Mouse (Mus musculus): ENCODE measurements around the gene Rab5c. TPM values are rescaled to one million over a fixed set of nuclear protein-coding genes. Genes with fewer than 3 reads are reported as not detected.
A peak's percentile ranks its signal among the peaks of the same experiment; 100 is the strongest.

Gene Rab5c
- 13.1 and 16.8 TPM in 2 replicates for polyA plus RNA-seq (2016; fragmentation: Nextera tagmentation; extraction: Ambion mirVana)

- peaks cover 20% of the 10 kb centered on the region for H3K36me3 ChIP-seq
- H3K4me3 ChIP-seq: peak within 1 kb of the TSS; percentile 84
- peak within 1 kb of the TSS; percentile 88 for H3K27ac ChIP-seq
- under 1% methylated on average over 39 of the region's 39 CpGs for WGBS
- no peaks in the 10 kb centered on the region for H3K9me3 ChIP-seq (replicated peaks)
- peak; percentile 96 for DNase-seq (ENCODE audit: low spot score)
- H3K4me1 ChIP-seq: peaks cover 22% of the 10 kb centered on the region
- H3K27me3 ChIP-seq (ENCODE audit: low read depth, poor library complexity, severe bottlenecking): no peaks in the 10 kb centered on the region
Measured at GRCm38 (mm10) chr11:100738066-100738604, at the start of gene Rab5c. Gene Rab5c (minus strand): TSS chr11:100738215.

GRCm38 (mm10) chr11:100785774-100786173 is 47.8 kb upstream of the Rab5c start:
- Histone ChIP-seq H3K9me3 (replicated peaks) (no peaks in the 10 kb centered on the region), H3K4me1 (peaks cover 28% of the 10 kb centered on the region), H3K36me3 (peaks cover 35% of the 10 kb centered on the region), H3K27me3 (ENCODE audit: low read depth, poor library complexity, severe bottlenecking) (no peaks in the 10 kb centered on the region), H3K4me3 (no peak overlapping the region), H3K27ac (no peak overlapping the region)
- DNase-seq (ENCODE audit: low spot score): no peak
- WGBS: 93% methylated on average over 2 of the region's 2 CpGs

- H3K9me3 ChIP-seq (replicated peaks): no peaks in the 10 kb centered on the region
- 90% methylated on average over 8 of the region's 8 CpGs for WGBS
- H3K4me3 ChIP-seq: no peak overlapping the region
- H3K4me1 ChIP-seq: peaks cover 24% of the 10 kb centered on the region
- H3K36me3 ChIP-seq: peaks cover 31% of the 10 kb centered on the region
- DNase-seq (ENCODE audit: low spot score): no peak
- H3K27ac ChIP-seq: no peak overlapping the region
- no peaks in the 10 kb centered on the region for H3K27me3 ChIP-seq (ENCODE audit: low read depth, poor library complexity, severe bottlenecking)
Measured at GRCm38 (mm10) chr11:100784286-100784685, 46.3 kb upstream of the Rab5c start.

GRCm38 (mm10) chr11:100782568-100782967 is 44.6 kb upstream of the Rab5c start:
- Histone ChIP-seq H3K36me3 (peaks cover 33% of the 10 kb centered on the region), H3K4me3 (no peak overlapping the region), H3K27ac (no peak overlapping the region), H3K9me3 (replicated peaks) (no peaks in the 10 kb centered on the region), H3K4me1 (peaks cover 15% of the 10 kb centered on the region), H3K27me3 (ENCODE audit: low read depth, poor library complexity, severe bottlenecking) (no peaks in the 10 kb centered on the region)
- DNase-seq (ENCODE audit: low spot score): no peak
- 90% methylated on average over 13 of the region's 13 CpGs for WGBS

GRCm38 (mm10) chr11:100781763-100782475 is 43.9 kb upstream of the Rab5c start:
- WGBS: 90% methylated on average over 15 of the region's 15 CpGs
- H3K4me1 ChIP-seq: peaks cover 8% of the 10 kb centered on the region
- no peak overlapping the region for H3K4me3 ChIP-seq
- no peaks in the 10 kb centered on the region for H3K9me3 ChIP-seq (replicated peaks)
- no peak overlapping the region for H3K27ac ChIP-seq
- peaks cover 33% of the 10 kb centered on the region for H3K36me3 ChIP-seq
- DNase-seq (ENCODE audit: low spot score): no peak
- H3K27me3 ChIP-seq (ENCODE audit: low read depth, poor library complexity, severe bottlenecking): no peaks in the 10 kb centered on the region

- H3K4me3 ChIP-seq: no peak overlapping the region
- no peak overlapping the region for H3K27ac ChIP-seq
- peaks cover 30% of the 10 kb centered on the region for H3K36me3 ChIP-seq
- 83% methylated on average over 8 of the region's 8 CpGs for WGBS
- no peak for DNase-seq (ENCODE audit: low spot score)
- no peaks in the 10 kb centered on the region for H3K9me3 ChIP-seq (replicated peaks)
- H3K27me3 ChIP-seq (ENCODE audit: low read depth, poor library complexity, severe bottlenecking): no peaks in the 10 kb centered on the region
- no peaks in the 10 kb centered on the region for H3K4me1 ChIP-seq
Measured at GRCm38 (mm10) chr11:100780247-100780646, 42.2 kb upstream of the Rab5c start.

- Histone ChIP-seq H3K36me3 (peaks cover 19% of the 10 kb centered on the region), H3K27me3 (ENCODE audit: low read depth, poor library complexity, severe bottlenecking) (no peaks in the 10 kb centered on the region), H3K4me3 (no peak overlapping the region), H3K9me3 (replicated peaks) (no peaks in the 10 kb centered on the region), H3K27ac (no peak overlapping the region), H3K4me1 (no peaks in the 10 kb centered on the region)
- WGBS: 75% methylated on average over 3 of the region's 3 CpGs
- DNase-seq (ENCODE audit: low spot score): no peak
Measured at GRCm38 (mm10) chr11:100778069-100778468, 40.1 kb upstream of the Rab5c start.

- no peak overlapping the region for H3K4me3 ChIP-seq
- no peaks in the 10 kb centered on the region for H3K27me3 ChIP-seq (ENCODE audit: low read depth, poor library complexity, severe bottlenecking)
- no peaks in the 10 kb centered on the region for H3K9me3 ChIP-seq (replicated peaks)
- no peak overlapping the region for H3K27ac ChIP-seq
- H3K36me3 ChIP-seq: peaks cover 4% of the 10 kb centered on the region; the same call in 1 of the 2 replicates
- no peak for DNase-seq (ENCODE audit: low spot score)
- 88% methylated on average over 10 of the region's 10 CpGs for WGBS
- peaks cover 3% of the 10 kb centered on the region for H3K4me1 ChIP-seq
Measured at GRCm38 (mm10) chr11:100775921-100776320, 37.9 kb upstream of the Rab5c start.

GRCm38 (mm10) chr11:100774261-100774660 is 36.2 kb upstream of the Rab5c start:
- DNase-seq (ENCODE audit: low spot score): no peak
- Histone ChIP-seq H3K27me3 (ENCODE audit: low read depth, poor library complexity, severe bottlenecking) (no peaks in the 10 kb centered on the region), H3K4me1 (peaks cover 14% of the 10 kb centered on the region), H3K9me3 (replicated peaks) (no peaks in the 10 kb centered on the region), H3K36me3 (peaks cover 4% of the 10 kb centered on the region; the same call in 1 of the 2 replicates), H3K27ac (no peak overlapping the region), H3K4me3 (no peak overlapping the region)
- 70% methylated on average over 4 of the region's 4 CpGs for WGBS

- Histone ChIP-seq H3K9me3 (replicated peaks) (no peaks in the 10 kb centered on the region), H3K4me3 (peak within 1 kb of the TSS; percentile 62), H3K36me3 (no peaks in the 10 kb centered on the region), H3K4me1 (peaks cover 14% of the 10 kb centered on the region), H3K27ac (peak within 1 kb of the TSS; percentile 61; the same call in 1 of the 2 replicates), H3K27me3 (ENCODE audit: low read depth, poor library complexity, severe bottlenecking) (no peaks in the 10 kb centered on the region)
- 23% methylated on average over 17 of the region's 17 CpGs for WGBS
- DNase-seq (ENCODE audit: low spot score): peak; percentile 77
Measured at GRCm38 (mm10) chr11:100770646-100771408, 32.8 kb upstream of the Rab5c start, which contains the start of gene Ghdc. Gene Ghdc (minus strand): TSS chr11:100770957.

GRCm38 (mm10) chr11:100769980-100770379 is 32.0 kb upstream of the Rab5c start:
- 0 out of 2 replicates have a peak overlapping the region, but pooled peaks have one; percentile 61 for H3K27ac ChIP-seq
- no peak for DNase-seq (ENCODE audit: low spot score)
- 55% methylated on average over 6 of the region's 6 CpGs for WGBS
- 0 out of 2 replicates have a peak, but pooled peaks cover 3% of the 10 kb centered on the region for H3K27me3 ChIP-seq (ENCODE audit: low read depth, poor library complexity, severe bottlenecking)
- H3K4me1 ChIP-seq: peaks cover 14% of the 10 kb centered on the region
- no peaks in the 10 kb centered on the region for H3K9me3 ChIP-seq (replicated peaks)
- H3K36me3 ChIP-seq: no peaks in the 10 kb centered on the region
- H3K4me3 ChIP-seq: peak overlapping the region; percentile 62

GRCm38 (mm10) chr11:100767871-100768270 is 29.9 kb upstream of the Rab5c start:
- Histone ChIP-seq H3K9me3 (replicated peaks) (no peaks in the 10 kb centered on the region), H3K4me1 (peaks cover 14% of the 10 kb centered on the region), H3K27me3 (ENCODE audit: low read depth, poor library complexity, severe bottlenecking) (peaks cover 10% of the 10 kb centered on the region), H3K27ac (no peak overlapping the region), H3K4me3 (no peak overlapping the region), H3K36me3 (no peaks in the 10 kb centered on the region)
- DNase-seq (ENCODE audit: low spot score): no peak
- 87% methylated on average over 5 of the region's 5 CpGs for whole genome bisulfite sequencing

GRCm38 (mm10) chr11:100766726-100767125 is 28.7 kb upstream of the Rab5c start:
- H3K4me3 ChIP-seq: no peak overlapping the region
- no peak overlapping the region for H3K27ac ChIP-seq
- 81% methylated on average over 9 of the region's 9 CpGs for WGBS
- H3K9me3 ChIP-seq (replicated peaks): no peaks in the 10 kb centered on the region
- no peaks in the 10 kb centered on the region for H3K36me3 ChIP-seq
- DNase-seq (ENCODE audit: low spot score): no peak
- H3K27me3 ChIP-seq (ENCODE audit: low read depth, poor library complexity, severe bottlenecking): peaks cover 21% of the 10 kb centered on the region
- peaks cover 17% of the 10 kb centered on the region for H3K4me1 ChIP-seq
